Mouse (Mus musculus) heart, postnatal 0 days (tissue): ENCODE results near the gene Gga1. TPM values are rescaled to one million over a fixed set of nuclear protein-coding genes. Genes with fewer than 3 reads are reported as not detected.
A peak's percentile ranks its signal among the peaks of the same experiment; 100 is the strongest.

Experiments
- ATAC-seq: fragments of 200-750 bp; cut with Nextera tagmentation; 2 replicates; pipeline ENCODE4 v1.8.0; 2017; ENCODE audit warnings: low read depth, moderate number of reproducible peaks, moderate library complexity; ENCODE audit not compliant: insufficient read depth
- DNase-seq: peaks from one replicate; pipeline ENCODE4 v3.0.0-alpha.2; 2016; ENCODE audit warnings: low spot score
- H3K27ac ChIP-seq: fragments of 300-500 bp; sonication (generic); 2 replicates; pipeline ENCODE4 v1.5.1; 2014; ENCODE audit warnings: low read depth, mild to moderate bottlenecking
- H3K27me3 ChIP-seq: fragments of 300-500 bp; sonication (generic); 2 replicates; pipeline ENCODE4 v1.6.1; 2014; ENCODE audit warnings: low read length, mixed read lengths; ENCODE audit not compliant: control insufficient read depth, insufficient read depth
- H3K36me3 ChIP-seq: fragments of 300-500 bp; sonication (generic); replicated peaks from 2 replicates; pipeline ENCODE4 v1.6.1; 2014; ENCODE audit warnings: low read length, mixed read lengths; ENCODE audit not compliant: control insufficient read depth, insufficient read depth
- H3K4me1 ChIP-seq: fragments of 300-500 bp; sonication (generic); 2 replicates; pipeline ENCODE4 v1.6.1; 2014; ENCODE audit warnings: antibody characterized with exemption; ENCODE audit not compliant: control insufficient read depth, insufficient read depth
- H3K4me2 ChIP-seq: fragments of 300-500 bp; sonication (generic); 2 replicates; pipeline ENCODE4 v1.6.1; 2014; ENCODE audit warnings: low read depth, mild to moderate bottlenecking, low read length, moderate library complexity
- H3K4me3 ChIP-seq: fragments of 300-500 bp; sonication (generic); 2 replicates; pipeline ENCODE4 v1.5.1; 2014; ENCODE audit warnings: low read depth, low read length
- H3K9ac ChIP-seq: fragments of 300-500 bp; sonication (generic); replicated peaks from 2 replicates; pipeline ENCODE4 v1.6.1; 2014; ENCODE audit warnings: low read depth, low read length, mixed read lengths
- H3K9me3 ChIP-seq: fragments of 300-500 bp; sonication (generic); replicated peaks from 2 replicates; pipeline ENCODE4 v1.6.1; 2016; ENCODE audit warnings: low read length; ENCODE audit not compliant: control insufficient read depth
- CTCF ChIP-seq: IDR thresholded peaks from 2 replicates; pipeline ENCODE4 v1.5.1; 2016; ENCODE audit warnings: antibody characterized with exemption, control low read depth, low read depth
- EP300 ChIP-seq: IDR thresholded peaks from 2 replicates; pipeline ENCODE4 v1.6.1; 2016; ENCODE audit warnings: antibody characterized with exemption, low read depth
- WGBS: fragments of 180-500 bp; shearing (Covaris S2); extraction: QIAGEN DNeasy Blood & Tissue Kit; methylation state at CpG from one replicate; pipeline ENCODE4 v1.1.7; 2014; 5-methylcytosine and 5-hydroxymethylcytosine counted together
- polyA plus RNA-seq: library from polyadenylated mRNA; unstranded; fragments of >200 nt; fragmentation: Nextera tagmentation; extraction: Ambion mirVana; gene quantifications from 2 replicates; pipeline ENCODE4 v1.2.1, GENCODE M21; 2015
- total RNA-seq: library from RNA; depleted of rRNA; stranded (reverse); fragments of >200 nt; gene quantifications from 2 replicates; pipeline ENCODE4 v1.2.3, GENCODE M21; 2014; ENCODE audit warnings: low replicate concordance

Gga1 gene
- total and polyA plus RNA-seq, 2 experiments from 2014 or later, result 32.4 TPM

DNA sequence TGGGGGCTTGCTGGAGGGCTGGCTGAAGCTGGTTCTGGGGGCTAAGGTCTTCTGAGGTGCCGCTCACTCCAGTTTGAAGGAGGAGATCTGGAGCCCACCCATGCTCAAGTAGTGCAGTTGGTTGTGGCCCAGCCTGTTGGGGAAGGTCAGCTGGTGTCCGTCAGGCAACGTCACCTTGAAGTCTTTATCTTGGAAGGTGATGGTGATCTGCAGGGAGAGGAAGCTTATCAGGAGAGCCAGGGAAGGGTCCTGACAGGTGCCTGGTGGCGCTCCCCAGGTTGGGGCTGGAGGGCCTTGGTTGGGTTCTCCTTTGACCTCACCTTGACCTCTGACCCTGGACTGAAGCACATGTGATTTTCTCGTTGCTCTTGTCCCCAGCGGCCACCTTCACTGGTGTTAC, 26.0 kb upstream of the Gga1 start:
- Histone ChIP-seq H3K36me3 (peaks cover 28% of the 10 kb centered on the region), H3K4me2 (no peak overlapping the region), H3K4me1 (peaks cover 5% of the 10 kb centered on the region; the same call in 1 of the 2 replicates), H3K27ac (peak overlapping the region; percentile 49; the same call in 1 of the 2 replicates), H3K4me3 (no peak overlapping the region), H3K9me3 (no peaks in the 10 kb centered on the region), H3K27me3 (no peaks in the 10 kb centered on the region), H3K9ac (no peak overlapping the region)
- DNase-seq (no peak), ATAC-seq (no peak)
- WGBS, result 60% methylated on average over 6 of the region's 6 CpGs
- TF ChIP-seq EP300 (no peak), CTCF (no peak)

DNA sequence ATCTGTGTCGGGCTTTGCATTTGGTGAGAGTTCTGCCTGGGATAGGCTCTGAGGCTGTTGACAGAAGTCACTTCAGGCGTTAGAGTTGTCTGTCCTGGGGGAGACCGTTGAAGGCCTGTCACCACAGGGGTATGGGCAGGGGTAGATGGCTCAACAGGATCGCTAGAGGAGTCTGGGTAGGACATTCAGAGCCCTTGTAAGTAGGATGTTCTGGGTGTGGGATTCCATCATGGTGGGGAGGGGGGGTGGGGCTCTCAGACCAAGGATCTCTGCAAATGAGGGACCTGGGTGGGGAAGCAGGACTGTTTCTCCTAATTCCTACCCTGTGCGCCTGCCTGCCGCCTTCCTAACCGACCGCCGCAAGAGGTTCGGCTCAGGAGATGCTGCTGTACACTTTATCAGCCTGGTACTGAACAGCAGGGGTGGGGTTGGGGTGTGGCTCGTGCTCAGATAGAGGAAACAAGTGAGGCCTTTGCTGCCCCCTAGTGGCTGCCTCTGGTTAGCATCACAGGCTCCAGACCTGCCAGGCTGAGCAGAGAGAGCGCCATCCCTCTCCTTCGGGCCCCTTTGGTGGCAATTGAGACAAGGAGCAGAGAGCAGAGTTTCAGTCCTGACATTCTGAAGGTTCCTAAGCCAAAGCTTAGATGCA, 25.4 kb upstream of the Gga1 start:
- H3K9me3 ChIP-seq, result no peaks in the 10 kb centered on the region
- H3K27ac ChIP-seq, result peak overlapping the region; percentile 49; the same call in 1 of the 2 replicates
- H3K4me3 ChIP-seq, result no peak overlapping the region
- H3K9ac ChIP-seq, result no peak overlapping the region
- H3K4me1 ChIP-seq, result no peaks in the 10 kb centered on the region
- WGBS, result 11% methylated on average over 13 of the region's 13 CpGs
- DNase-seq, result peak; percentile 90
- H3K36me3 ChIP-seq, result peaks cover 28% of the 10 kb centered on the region
- peak; percentile 85 for ATAC-seq
- no peak overlapping the region for H3K4me2 ChIP-seq
- TF ChIP-seq EP300 (0 out of 2 replicates have a peak, but pooled peaks have one; percentile 14), CTCF (peak; percentile 87)
- no peaks in the 10 kb centered on the region for H3K27me3 ChIP-seq

DNA sequence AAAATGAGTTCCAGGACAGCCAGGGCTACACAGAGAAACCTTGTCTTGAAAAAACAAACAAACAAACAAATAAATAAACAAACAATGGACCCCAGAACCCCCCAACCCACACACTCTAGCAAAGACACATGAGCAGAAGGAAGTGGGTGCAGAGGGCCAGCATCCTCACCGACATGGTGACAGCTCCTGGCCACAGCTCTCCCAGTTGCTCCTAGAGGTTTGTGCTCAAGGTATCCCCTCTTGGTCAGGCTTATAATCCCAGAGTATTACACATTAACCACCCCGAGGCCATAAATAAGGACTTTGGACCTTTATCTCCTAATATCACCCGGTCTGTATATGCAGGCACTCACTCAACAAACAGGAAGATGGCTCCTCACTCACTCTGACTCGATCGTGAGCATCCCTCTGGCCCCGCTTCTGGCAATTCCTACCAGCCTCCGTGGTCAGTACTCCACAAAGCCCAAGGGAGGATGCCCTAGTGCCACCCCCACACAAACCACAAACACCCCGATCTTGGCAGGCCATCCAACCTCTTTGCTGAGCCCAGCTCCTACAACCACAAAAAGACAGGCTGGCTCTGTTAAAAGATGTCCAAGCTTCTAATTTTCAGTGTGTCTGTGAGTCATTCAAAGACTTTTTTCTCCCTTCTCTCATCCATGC, 21.6 kb upstream of the Gga1 start, which contains the start of gene Lgals2:
Gene Lgals2, minus strand, starts transcription at position 227 of the 663 bp plus-strand sequence.
- H3K4me2 ChIP-seq, result no peak within 1 kb of the TSS
- H3K27ac ChIP-seq, result no peak within 1 kb of the TSS
- H3K9me3 ChIP-seq, result no peaks in the 10 kb centered on the region
- H3K9ac ChIP-seq, result no peak within 1 kb of the TSS
- no peak for TF ChIP-seq CTCF
- no peak for TF ChIP-seq EP300
- no peaks in the 10 kb centered on the region for H3K4me1 ChIP-seq
- no peak for ATAC-seq
- DNase-seq, result no peak
- no peaks in the 10 kb centered on the region for H3K36me3 ChIP-seq
- 62% methylated on average over 8 of the region's 8 CpGs for WGBS
- H3K27me3 ChIP-seq, result no peaks in the 10 kb centered on the region
- no peak within 1 kb of the TSS for H3K4me3 ChIP-seq

DNA sequence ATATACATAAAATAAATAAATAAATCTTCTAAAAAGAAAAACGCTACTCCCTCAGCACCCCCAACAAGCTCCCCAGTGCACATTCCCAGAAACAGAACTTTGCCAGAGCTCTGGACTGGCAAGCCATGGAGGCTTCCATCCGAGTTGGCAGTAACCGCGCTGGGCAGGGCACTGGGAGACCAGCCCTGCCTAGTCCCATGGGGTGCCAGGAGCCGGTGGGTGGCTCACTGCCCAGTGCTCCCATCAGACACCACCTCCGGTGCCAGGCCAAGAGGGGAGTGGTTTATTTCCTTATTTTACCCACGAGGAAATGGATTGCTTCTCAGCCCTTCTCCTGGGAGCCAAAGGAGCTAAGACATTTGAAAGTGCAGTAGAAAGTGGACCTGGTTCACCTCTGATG, 20.0 kb upstream of the Gga1 start:
- Histone ChIP-seq H3K4me2 (no peak overlapping the region), H3K27me3 (no peaks in the 10 kb centered on the region), H3K4me3 (no peak overlapping the region), H3K27ac (no peak overlapping the region), H3K4me1 (no peaks in the 10 kb centered on the region), H3K36me3 (no peaks in the 10 kb centered on the region), H3K9me3 (no peaks in the 10 kb centered on the region), H3K9ac (no peak overlapping the region)
- 69% methylated on average over 7 of the region's 7 CpGs for WGBS
- no peak for DNase-seq
- no peak for ATAC-seq
- TF ChIP-seq CTCF (no peak), EP300 (no peak)

DNA sequence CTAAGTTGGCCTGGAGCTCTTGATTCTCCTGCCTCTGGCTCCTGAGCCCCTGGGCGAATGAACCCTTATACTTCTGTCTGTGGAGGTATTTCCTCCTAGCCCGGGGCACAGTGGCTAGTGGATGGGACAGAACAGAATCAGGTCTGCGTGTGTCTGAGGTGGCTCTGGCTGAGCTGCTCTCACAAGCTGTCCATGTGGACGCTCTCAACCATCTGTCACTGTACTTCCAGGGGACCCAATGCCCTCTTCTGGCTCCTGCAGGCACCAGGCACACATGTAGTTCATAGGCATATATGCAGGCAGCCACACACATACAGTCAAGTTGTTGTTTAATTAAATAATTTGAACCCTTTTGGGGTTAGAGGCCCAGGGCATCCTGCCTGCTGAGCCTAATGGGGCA, 17.7 kb upstream of the Gga1 start:
- no peak for ATAC-seq
- no peaks in the 10 kb centered on the region for H3K27me3 ChIP-seq
- no peak overlapping the region for H3K9ac ChIP-seq
- peaks cover 4% of the 10 kb centered on the region; the same call in 1 of the 2 replicates for H3K4me1 ChIP-seq
- no peaks in the 10 kb centered on the region for H3K9me3 ChIP-seq
- H3K27ac ChIP-seq, result no peak overlapping the region
- H3K4me3 ChIP-seq, result no peak overlapping the region
- H3K4me2 ChIP-seq, result no peak overlapping the region
- no peak for TF ChIP-seq EP300
- no peak for TF ChIP-seq CTCF
- no peak for DNase-seq
- WGBS, result 57% methylated on average over 4 of the region's 4 CpGs
- H3K36me3 ChIP-seq, result no peaks in the 10 kb centered on the region
